ENCODE assay signal across 8 mouse cellular contexts in genomic region chr10:63377468-63377867, GRCm38 (mm10). TPM values are rescaled to one million over a fixed set of nuclear protein-coding genes. Genes with fewer than 3 reads are reported as not detected.
DNase-seq lines count a peak whose midpoint lies in the region; ATAC-seq and TF ChIP-seq lines count a peak whose summit lies in the region.
"Had no signal": no experiment of that assay in that cellular context is flagged by ENCODE, and none has a peak within 500 bp of the region (broad histone marks: within the 10 kb centered on the region; RNA-seq: fewer than 3 reads in every experiment).

No protein-coding gene starts in this region.

- peak; percentile 83 for DNase-seq in ZHBTc4 (ENCODE audit: low read depth, low spot score)
- DNase-seq in cerebellum, postnatal 4 days (ENCODE audit: low spot score in 2 of 2) = peak; percentile 33 to 53
- DNase-seq in layer of hippocampus, postnatal 10 days (ENCODE audit: low spot score in 2 of 2) = peak; percentile 62 to 68
- DNase-seq in right cerebral cortex, adult 2 months (ENCODE audit: low spot score in 2 of 2) = peak; percentile 53 to 77

- peak; percentile 77 for TF ChIP-seq CTCF in E14TG2a.4 (conservative IDR thresholded peaks at IDR 0.05; ENCODE audit: low read length)

- H3K4me3 ChIP-seq in E14TG2a.4 (replicated peaks; ENCODE audit: low read length) = no peak overlapping the region
- no peak overlapping the region for H3K4me3 ChIP-seq in heart, embryonic 13.5 days
- H3K4me3 ChIP-seq: limb, embryonic 12.5 days had no signal

- no peak overlapping the region for H3K27ac ChIP-seq in heart, embryonic 13.5 days (replicated peaks)
- H3K27ac ChIP-seq: limb, embryonic 12.5 days had no signal

- no peaks in the 10 kb centered on the region for H3K36me3 ChIP-seq in E14TG2a.4 (ENCODE audit: insufficient read depth, low read length)
- no peaks in the 10 kb centered on the region for H3K36me3 ChIP-seq in heart, embryonic 13.5 days
- H3K36me3 ChIP-seq: limb, embryonic 12.5 days had no signal

- H3K9ac ChIP-seq in heart, embryonic 13.5 days = no peak overlapping the region
- H3K9ac ChIP-seq: limb, embryonic 12.5 days had no signal

- WGBS in heart, embryonic 13.5 days = 19% methylated on average over 9 of the region's 9 CpGs

- H3K9me3 ChIP-seq in E14TG2a.4 (ENCODE audit: low read length) = no peaks in the 10 kb centered on the region
- H3K9me3 ChIP-seq in heart, embryonic 13.5 days = no peaks in the 10 kb centered on the region
- H3K9me3 ChIP-seq: limb, embryonic 12.5 days had no signal

- H3K4me2 ChIP-seq in heart, embryonic 13.5 days = 0 out of 2 replicates have a peak overlapping the region, but pooled peaks have one; percentile 11
- H3K4me2 ChIP-seq: limb, embryonic 12.5 days had no signal

- ATAC-seq in heart, embryonic 13.5 days (ENCODE audit: extremely low read depth, insufficient number of reproducible peaks, low FRiP score, low TSS enrichment) = no peak
- ATAC-seq in megakaryocyte, adult 5-6 weeks (ENCODE audit: poor library complexity, severe bottlenecking) = peak; percentile 77

- H3K27me3 ChIP-seq in E14TG2a.4 (ENCODE audit: insufficient read depth, low read length) = 0 out of 2 replicates have a peak, but pooled peaks cover 6% of the 10 kb centered on the region
- H3K27me3 ChIP-seq in heart, embryonic 13.5 days (replicated peaks) = peaks cover 12% of the 10 kb centered on the region; the same call in 1 of the 2 replicates

- peaks cover 24% of the 10 kb centered on the region for H3K4me1 ChIP-seq in E14TG2a.4 (replicated peaks; ENCODE audit: low read depth, low read length)
- peaks cover 9% of the 10 kb centered on the region for H3K4me1 ChIP-seq in heart, embryonic 13.5 days
- H3K4me1 ChIP-seq: limb, embryonic 12.5 days had no signal

RNA-seq across cellular contexts. Expression of gene Sirt1, which starts 4.0 kb away (rescaled TPM):
- 2.3 and 3.3 TPM in 2 replicates for polyA plus RNA-seq in heart, embryonic 13.5 days (2015; fragmentation: Nextera tagmentation; extraction: Ambion mirVana)
- total RNA-seq in layer of hippocampus, postnatal 10 days (2021) = 10 to 100 TPM; 13.7 to 13.8 TPM
- total RNA-seq in megakaryocyte, adult 5-6 weeks (2015) = 34.2 and 40.8 TPM in 2 replicates
- total RNA-seq in megakaryocyte, adult 5-6 weeks (2017) = 39.1 and 49.8 TPM in 2 replicates

RNA-seq across cellular contexts. Expression of gene Dnajc12, which starts 4.8 kb away (rescaled TPM):
- 8.5 and 10.1 TPM in 2 replicates for polyA plus RNA-seq in heart, embryonic 13.5 days (2015; fragmentation: Nextera tagmentation; extraction: Ambion mirVana)
- 10 to 100 TPM; 12.1 to 12.6 TPM for total RNA-seq in layer of hippocampus, postnatal 10 days (2021)
- 5.1 and 7.1 TPM in 2 replicates for total RNA-seq in megakaryocyte, adult 5-6 weeks (2015)
- 0.69 and 1.7 TPM in 2 replicates for total RNA-seq in megakaryocyte, adult 5-6 weeks (2017)

RNA-seq across cellular contexts. Expression of gene Gm7075, which starts 44.1 kb away (rescaled TPM):
- not detected in 2 replicates for polyA plus RNA-seq in heart, embryonic 13.5 days (2015; fragmentation: Nextera tagmentation; extraction: Ambion mirVana)
- total RNA-seq in layer of hippocampus, postnatal 10 days (2021) = not detected
- total RNA-seq in megakaryocyte, adult 5-6 weeks (2015) = not detected in 2 replicates
- total RNA-seq in megakaryocyte, adult 5-6 weeks (2017) = not detected in 2 replicates
- polyA plus RNA-seq: limb, embryonic 12.5 days had no signal

RNA-seq across cellular contexts. Expression of gene Ctnna3, which starts 52.4 kb away (rescaled TPM):
- 18.5 and 21.8 TPM in 2 replicates for polyA plus RNA-seq in heart, embryonic 13.5 days (2015; fragmentation: Nextera tagmentation; extraction: Ambion mirVana)
- 1 to 10 TPM; 1.0 to 1.5 TPM for total RNA-seq in layer of hippocampus, postnatal 10 days (2021)
- total RNA-seq in megakaryocyte, adult 5-6 weeks (2015) = not detected in 2 replicates
- total RNA-seq in megakaryocyte, adult 5-6 weeks (2017) = not detected in 2 replicates
